Mouse (Mus musculus): ENCODE measurements around the gene Myo18a.

The Myo18a gene

GRCm38 (mm10) chr11:77795216-77795615 is 32.2 kb downstream of the Myo18a start:
- in situ Hi-C loops (cut with MboI, MseI): no loop called here

GRCm38 (mm10) chr11:77800491-77800868 is 37.4 kb downstream of the Myo18a start:
- in situ Hi-C loops (cut with MboI, MseI): no loop called here

- in situ Hi-C loops (cut with MboI, MseI): no loop called here
Measured at GRCm38 (mm10) chr11:77800869-77801701, 38.0 kb downstream of the Myo18a start.

GRCm38 (mm10) chr11:77802341-77802865 is 39.4 kb downstream of the Myo18a start:
- in situ Hi-C loops (cut with MboI, MseI): no loop called here

GRCm38 (mm10) chr11:77806218-77806617 is 43.2 kb downstream of the Myo18a start:
- in situ Hi-C loops (cut with MboI, MseI): no loop called here

GRCm38 (mm10) chr11:77806855-77807254 is 43.8 kb downstream of the Myo18a start:
- in situ Hi-C loops (cut with MboI, MseI): no loop called here

- in situ Hi-C loops (cut with MboI, MseI): no loop called here
Measured at GRCm38 (mm10) chr11:77808051-77808465, 45.0 kb downstream of the Myo18a start.

- in situ Hi-C loops (cut with MboI, MseI): no loop called here
Measured at GRCm38 (mm10) chr11:77809215-77809614, 46.2 kb downstream of the Myo18a start.

- in situ Hi-C loops (cut with MboI, MseI): no loop called here
Measured at GRCm38 (mm10) chr11:77810018-77810417, 47.0 kb downstream of the Myo18a start.

GRCm38 (mm10) chr11:77813969-77814368 is 50.9 kb downstream of the Myo18a start:
- in situ Hi-C loops (cut with MboI, MseI): no loop called here

GRCm38 (mm10) chr11:77816003-77816402 is 53.0 kb downstream of the Myo18a start:
- in situ Hi-C loops (cut with MboI, MseI): loop anchor here (5.0 kb wide), 1 partner anchor 84 kb away; no protein-coding TSS in a partner anchor

- in situ Hi-C loops (cut with MboI, MseI): loop anchor here (10.0 kb wide), 1 partner anchor 323 kb away; no protein-coding TSS in a partner anchor
Measured at GRCm38 (mm10) chr11:77821648-77822047, 58.6 kb downstream of the Myo18a start.

GRCm38 (mm10) chr11:77822781-77823180 is 59.7 kb downstream of the Myo18a start:
- in situ Hi-C loops (cut with MboI, MseI): loop anchor here (10.0 kb wide), 1 partner anchor 322 kb away; no protein-coding TSS in a partner anchor

GRCm38 (mm10) chr11:77825853-77826252 is 62.8 kb downstream of the Myo18a start:
- in situ Hi-C loops (cut with MboI, MseI): loop anchor here (5.0 to 10.0 kb wide), 2 partner anchors 141 to 319 kb away; no protein-coding TSS in a partner anchor

- in situ Hi-C loops (cut with MboI, MseI): loop anchor here (5.0 to 10.0 kb wide), 2 partner anchors 141 to 318 kb away; no protein-coding TSS in a partner anchor
Measured at GRCm38 (mm10) chr11:77826311-77826710, 63.3 kb downstream of the Myo18a start.

- in situ Hi-C loops (cut with MboI, MseI): loop anchor here (5.0 to 10.0 kb wide), 2 partner anchors 140 to 317 kb away; no protein-coding TSS in a partner anchor
Measured at GRCm38 (mm10) chr11:77827241-77827995, 64.4 kb downstream of the Myo18a start.

- in situ Hi-C loops (cut with MboI, MseI): loop anchor here (5.0 to 10.0 kb wide), 2 partner anchors 139 to 317 kb away; no protein-coding TSS in a partner anchor
Measured at GRCm38 (mm10) chr11:77828163-77828562, 65.1 kb downstream of the Myo18a start.

GRCm38 (mm10) chr11:77829043-77829841 is 66.2 kb downstream of the Myo18a start:
- in situ Hi-C loops (cut with MboI, MseI): loop anchor here (5.0 to 10.0 kb wide), 2 partner anchors 138 to 316 kb away; no protein-coding TSS in a partner anchor

- in situ Hi-C loops (cut with MboI, MseI): no loop called here
Measured at GRCm38 (mm10) chr11:77830875-77831274, 67.8 kb downstream of the Myo18a start.

GRCm38 (mm10) chr11:77832541-77832940 is 69.5 kb downstream of the Myo18a start:
- in situ Hi-C loops (cut with MboI, MseI): no loop called here

GRCm38 (mm10) chr11:77835109-77835508 is 72.1 kb downstream of the Myo18a start:
- in situ Hi-C loops (cut with MboI, MseI): no loop called here
